Mouse (Mus musculus): ENCODE results near the gene Rab37.

DNA sequence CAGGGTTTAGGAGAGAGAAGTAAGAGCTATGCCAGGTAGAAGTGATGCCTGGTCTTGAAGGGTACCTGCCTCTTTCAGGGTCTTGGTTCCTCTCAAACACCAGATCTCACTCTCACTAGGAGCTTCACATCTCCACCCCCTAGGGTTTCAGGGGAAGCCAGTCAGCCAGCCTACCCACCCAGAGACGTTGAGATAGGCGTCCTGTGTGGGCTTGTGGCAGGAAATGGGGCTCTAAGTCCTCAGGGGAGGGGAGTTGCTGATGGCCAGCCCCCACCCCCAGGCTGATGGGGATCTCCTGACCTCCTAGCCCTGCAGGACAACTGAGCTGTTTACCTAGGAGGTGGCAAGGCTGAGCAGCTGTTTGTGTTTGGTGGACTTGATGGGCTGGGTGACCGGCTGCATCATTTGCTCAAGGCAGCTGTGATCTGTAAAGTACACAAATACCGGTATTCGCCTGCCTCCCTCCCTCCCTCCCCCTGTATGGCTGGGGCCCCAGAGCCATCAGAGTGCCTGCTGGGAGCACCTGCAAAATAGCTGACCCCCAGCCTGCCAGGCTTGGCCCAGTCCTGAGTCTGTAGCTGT lies 63.9 kb downstream of the Rab37 start:
- no peak for TF ChIP-seq POLR2A (IDR thresholded peaks at IDR 0.05; ENCODE audit: borderline replicate concordance, insufficient read depth, low read length)
- no peak for TF ChIP-seq CTCF (IDR thresholded peaks at IDR 0.05; ENCODE audit: borderline replicate concordance, insufficient read depth, low read depth, low read length)
